Mouse (Mus musculus) olfactory bulb, adult 2 months (tissue): ENCODE results near the gene Otop3. TPM values are rescaled to one million over a fixed set of nuclear protein-coding genes. Genes with fewer than 3 reads are reported as not detected.

Experiments
- H3K27ac ChIP-seq: fragments of 200-500 bp; 2 replicates; pipeline ENCODE4 v1.5.1; 2012; ENCODE audit warnings: low read depth, low read length; ENCODE audit not compliant: insufficient read depth
- H3K4me1 ChIP-seq: fragments of 200-500 bp; 2 replicates; pipeline ENCODE4 v1.6.1; 2012; ENCODE audit warnings: low read length; ENCODE audit not compliant: control insufficient read depth, insufficient read depth
- H3K4me3 ChIP-seq: fragments of 200-500 bp; 2 replicates; pipeline ENCODE4 v1.5.1; 2012; ENCODE audit warnings: mild to moderate bottlenecking, low read depth, low read length, moderate library complexity; ENCODE audit not compliant: insufficient read depth
- CTCF ChIP-seq: fragments of 200-500 bp; IDR thresholded peaks from 2 replicates; pipeline ENCODE4 v1.5.1; 2012; ENCODE audit warnings: low read depth, mild to moderate bottlenecking, low read length, moderate library complexity; ENCODE audit not compliant: insufficient read depth
- POLR2A ChIP-seq: fragments of 200-500 bp; IDR thresholded peaks from 2 replicates; pipeline ENCODE4 v1.6.1; 2012; ENCODE audit warnings: mild to moderate bottlenecking, low read depth, low read length, moderate library complexity; ENCODE audit not compliant: insufficient read depth
- WGBS: fragments of 180-500 bp; shearing (Covaris S2); methylation state at CpG from one replicate; pipeline ENCODE4 v1.1.7; 2018; 5-methylcytosine and 5-hydroxymethylcytosine counted together
- polyA plus RNA-seq: library from polyadenylated mRNA; stranded (reverse); fragments of >200 nt; gene quantifications from 2 replicates; pipeline ENCODE4 v1.2.4, GENCODE M21; 2012; ENCODE audit warnings: low replicate concordance; ENCODE audit not compliant: missing spikeins, insufficient read depth, insufficient read length

Otop3 gene
- polyA plus RNA-seq, 1 experiment, result not detected

DNA sequence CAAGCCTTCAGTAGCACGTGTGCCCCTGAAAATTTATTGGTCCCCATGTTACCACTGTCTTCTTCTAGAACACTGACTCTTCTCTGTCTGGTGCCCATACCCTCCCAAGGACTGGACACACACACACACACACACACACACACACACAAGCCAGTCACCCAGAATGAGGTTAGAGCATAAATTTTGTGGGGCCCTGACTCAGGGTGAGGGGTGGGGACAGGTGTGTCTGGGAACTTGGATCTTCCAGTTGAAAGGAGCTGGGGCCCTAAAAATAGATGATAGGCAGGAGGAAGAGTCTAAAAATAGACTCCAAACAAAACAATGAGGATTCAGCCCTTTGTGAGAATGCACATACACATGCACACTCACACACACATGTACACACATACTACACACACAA lies 25.8 kb upstream of the Otop3 start:
- Histone ChIP-seq H3K27ac (no peak overlapping the region), H3K4me1 (peaks cover 6% of the 10 kb centered on the region; the same call in 1 of the 2 replicates), H3K4me3 (no peak overlapping the region)
- WGBS, result 90% methylated on average over 1 of the region's 1 CpGs
- TF ChIP-seq POLR2A (no peak), CTCF (no peak)

DNA sequence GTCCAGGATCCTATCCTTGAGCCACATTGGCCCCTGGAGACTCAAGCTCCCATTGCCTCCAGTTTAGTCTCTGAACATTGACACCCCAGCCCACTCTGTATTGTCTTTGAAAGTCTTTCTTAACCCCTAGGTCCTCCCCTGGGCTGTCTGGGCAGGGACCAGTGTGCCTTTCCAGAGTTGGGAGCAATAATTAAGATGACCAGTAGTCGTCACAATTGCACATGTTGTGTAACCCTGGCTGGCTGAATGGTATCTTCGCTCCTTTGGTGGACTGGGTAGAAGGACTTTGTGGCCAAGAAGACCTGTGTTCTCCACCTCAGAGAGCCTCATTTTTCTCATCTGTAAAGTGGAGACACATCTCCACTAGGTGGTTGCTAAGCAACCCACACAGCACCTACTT lies 20.3 kb upstream of the Otop3 start:
- WGBS, result 53% methylated on average over 2 of the region's 2 CpGs
- TF ChIP-seq CTCF (no peak), POLR2A (no peak)
- Histone ChIP-seq H3K4me1 (peaks cover 13% of the 10 kb centered on the region), H3K27ac (no peak overlapping the region), H3K4me3 (no peak overlapping the region)

DNA sequence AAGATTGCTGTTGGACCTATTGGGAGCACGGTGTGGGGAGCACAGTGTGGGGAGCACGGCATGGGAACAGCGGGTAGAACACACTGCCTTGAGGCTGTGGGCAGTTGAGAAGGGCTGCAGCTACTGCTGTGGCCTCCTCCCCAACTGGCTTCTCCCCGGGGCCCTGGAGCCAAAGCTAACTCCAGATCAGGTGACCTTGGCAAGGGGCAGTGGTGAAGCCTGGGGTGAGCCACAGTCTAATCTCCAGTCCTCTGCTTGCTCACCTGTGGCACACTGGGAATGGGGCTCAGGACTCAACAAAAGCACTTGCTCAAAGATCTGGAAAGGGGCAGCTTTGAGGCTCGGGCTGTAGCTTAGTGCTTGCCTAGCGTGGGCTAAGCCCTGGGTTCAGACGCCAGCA lies 17.3 kb upstream of the Otop3 start:
- Histone ChIP-seq H3K27ac (no peak overlapping the region), H3K4me3 (no peak overlapping the region), H3K4me1 (peaks cover 19% of the 10 kb centered on the region)
- TF ChIP-seq CTCF (no peak), POLR2A (no peak)
- 72% methylated on average over 7 of the region's 7 CpGs for WGBS

DNA sequence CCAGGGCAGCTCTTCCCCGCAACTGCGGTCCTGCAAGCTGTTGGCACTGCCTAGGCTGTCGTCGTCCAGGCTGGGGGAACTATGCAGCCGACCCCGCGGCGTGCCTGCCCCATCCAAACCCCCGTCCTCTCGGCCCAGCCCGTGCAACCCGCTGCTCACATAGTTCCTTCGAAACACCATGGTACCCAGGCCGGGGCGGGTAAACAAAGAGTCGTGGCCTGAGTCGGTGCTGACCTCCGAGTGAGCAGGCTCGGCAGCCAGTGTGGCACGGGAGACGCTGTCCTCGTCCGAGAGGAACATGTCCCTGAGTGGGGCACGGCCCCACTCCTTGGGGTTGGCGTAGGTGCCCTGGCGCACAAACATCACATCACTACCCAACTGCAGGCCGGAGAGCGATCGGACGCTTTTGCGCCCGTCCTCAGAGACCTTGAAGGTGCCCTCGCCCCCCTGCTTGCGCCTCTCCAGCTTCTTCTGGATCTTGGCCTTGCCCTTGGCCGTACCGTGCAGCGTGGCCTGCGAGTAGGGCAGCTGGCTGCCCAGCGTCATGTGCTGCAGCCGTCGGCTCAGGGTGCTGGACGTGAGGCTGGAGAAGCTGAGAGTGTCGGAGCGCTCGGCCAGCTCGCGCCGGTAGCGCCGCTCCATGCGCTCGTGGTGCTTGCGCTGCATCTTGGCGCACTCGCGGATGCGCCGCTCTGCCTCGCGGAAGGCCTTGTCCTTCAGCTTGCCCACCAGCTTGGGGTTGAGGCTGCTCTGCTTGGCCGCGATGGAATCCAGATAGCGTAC lies 16.1 kb upstream of the Otop3 start:
- WGBS, result 15% methylated on average over 63 of the region's 63 CpGs

DNA sequence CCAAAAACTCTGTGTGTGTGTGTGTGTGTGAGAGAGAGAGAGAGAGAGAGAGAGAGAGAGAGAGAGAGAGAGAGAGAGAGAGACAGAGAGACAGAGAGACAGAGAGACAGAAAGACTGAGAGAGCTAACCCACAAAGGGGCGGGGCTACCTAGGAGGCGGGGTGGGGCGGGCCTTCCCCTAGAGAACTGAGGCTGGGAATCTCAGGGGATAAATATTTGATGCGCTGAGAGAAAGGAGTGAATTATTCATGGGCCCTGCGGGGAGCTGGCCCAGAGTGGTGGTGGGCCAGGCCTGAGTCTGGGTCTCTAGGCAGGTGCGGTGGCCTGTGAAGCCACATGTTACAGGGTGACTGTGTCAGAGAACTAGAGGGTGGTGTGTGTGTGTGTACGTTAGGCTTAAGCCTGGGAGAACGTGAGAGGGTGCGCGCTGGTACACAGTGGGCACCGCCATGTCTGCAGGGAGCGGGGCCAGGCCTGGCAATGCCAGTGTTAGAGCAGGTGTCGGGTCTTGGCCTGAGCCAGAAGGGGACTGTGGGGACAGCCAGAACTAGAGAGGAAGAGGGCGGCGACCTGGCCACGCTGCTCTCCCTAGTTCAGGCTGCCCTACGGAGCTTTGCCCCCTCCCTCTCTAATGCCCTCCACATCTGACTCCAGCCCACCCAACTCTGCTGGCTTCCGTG lies 14.7 kb upstream of the Otop3 start:
- no peak for TF ChIP-seq POLR2A
- TF ChIP-seq CTCF, result no peak
- Histone ChIP-seq H3K4me1 (peaks cover 27% of the 10 kb centered on the region), H3K4me3 (no peak overlapping the region), H3K27ac (no peak overlapping the region)
- WGBS, result 50% methylated on average over 18 of the region's 18 CpGs

More for the DNA sequence above, 16.1 kb upstream of the Otop3 start:
- Histone ChIP-seq H3K27ac (no peak overlapping the region), H3K4me3 (peak overlapping the region; percentile 10; the same call in 1 of the 2 replicates), H3K4me1 (peaks cover 25% of the 10 kb centered on the region)
- TF ChIP-seq POLR2A (no peak), CTCF (no peak)

DNA sequence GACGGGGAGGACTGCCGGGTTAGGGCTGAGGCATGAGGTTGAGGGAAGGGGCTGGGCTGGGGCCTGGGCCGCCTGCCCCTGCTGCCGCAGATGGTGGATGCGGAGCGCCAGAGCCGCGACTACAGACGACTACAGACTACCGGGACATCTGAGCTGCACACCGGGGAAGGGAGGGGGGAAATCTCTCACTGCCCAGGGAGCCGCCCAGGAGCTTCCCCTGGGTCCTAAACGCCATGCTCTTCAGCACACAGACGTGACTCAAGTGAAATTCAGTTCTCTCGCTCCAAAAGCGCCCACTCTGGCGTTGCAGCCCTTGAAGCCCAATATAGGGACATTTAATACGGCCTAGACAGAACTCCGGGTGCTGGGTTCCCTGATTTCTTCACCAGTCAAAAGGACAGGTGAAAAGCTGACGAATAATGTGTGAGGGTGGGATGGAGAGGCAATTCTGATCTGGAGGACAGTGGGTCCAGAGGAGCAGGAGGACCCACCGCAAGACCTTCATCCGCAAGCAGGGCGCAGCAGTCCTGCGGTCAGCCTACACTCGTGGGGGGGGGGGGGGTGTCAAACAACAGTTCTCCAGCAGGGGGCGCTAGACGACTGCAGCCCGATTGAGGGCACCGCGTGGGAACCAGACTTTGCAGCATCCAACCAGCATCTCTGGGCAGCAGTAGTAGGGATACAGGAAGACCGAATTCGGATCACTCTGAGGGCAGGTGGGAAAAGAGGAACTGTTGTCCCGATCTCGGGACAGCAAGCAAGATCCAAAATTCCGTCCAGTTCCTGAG lies 12.4 kb upstream of the Otop3 start, which contains the start of gene Ush1g:
Gene Ush1g, minus strand, starts transcription at position 136 of the 788 bp plus-strand sequence.
- H3K4me3 ChIP-seq, result peak within 1 kb of the TSS; percentile 10; the same call in 1 of the 2 replicates
- 6% methylated on average over 35 of the region's 35 CpGs for WGBS

DNA sequence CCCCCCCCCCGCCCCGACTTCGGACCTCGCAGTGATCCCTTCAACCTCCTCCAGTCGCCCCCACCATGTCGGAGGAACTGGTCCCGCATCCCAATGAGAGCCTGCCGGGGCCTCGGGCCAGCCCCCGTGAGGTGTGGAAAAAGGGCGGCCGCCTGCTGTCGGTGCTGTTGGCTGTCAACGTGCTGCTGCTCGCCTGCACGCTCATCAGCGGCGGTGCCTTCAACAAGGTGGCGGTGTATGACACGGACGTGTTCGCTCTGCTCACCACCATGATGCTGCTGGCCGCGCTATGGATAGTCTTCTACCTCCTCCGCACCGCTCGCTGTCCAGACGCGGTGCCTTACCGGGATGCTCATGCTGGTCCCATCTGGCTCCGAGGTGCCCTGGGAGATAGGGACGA lies 11.2 kb upstream of the Otop3 start:
- H3K4me1 ChIP-seq, result peaks cover 25% of the 10 kb centered on the region
- TF ChIP-seq POLR2A (no peak), CTCF (no peak)
- H3K4me3 ChIP-seq, result no peak overlapping the region
- H3K27ac ChIP-seq, result no peak overlapping the region
- 18% methylated on average over 32 of the region's 32 CpGs for WGBS

More for the DNA sequence above, 12.4 kb upstream of the Otop3 start, which contains the start of gene Ush1g:
- Histone ChIP-seq H3K27ac (no peak within 1 kb of the TSS), H3K4me1 (peaks cover 32% of the 10 kb centered on the region)
- TF ChIP-seq POLR2A (no peak), CTCF (peak; percentile 88)

DNA sequence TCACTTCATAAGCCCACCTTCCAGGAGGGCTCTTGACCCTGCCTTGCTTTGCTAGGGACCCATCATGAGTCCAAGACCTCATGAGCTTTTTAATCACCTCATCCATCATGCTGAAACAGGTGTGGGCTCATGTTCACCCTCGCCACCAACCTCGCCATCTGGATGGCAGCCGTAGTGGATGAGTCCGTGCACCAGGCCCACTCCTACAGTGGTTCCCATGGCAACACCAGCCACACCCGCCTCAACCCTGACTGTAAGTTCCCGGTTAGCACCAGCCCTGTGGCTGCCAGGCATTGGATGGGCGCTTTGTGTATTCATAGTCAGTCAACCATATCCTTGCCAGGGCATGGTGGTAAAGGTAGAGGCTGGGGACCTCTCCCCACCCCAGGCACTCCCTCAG lies 7.8 kb upstream of the Otop3 start:
- TF ChIP-seq POLR2A (no peak), CTCF (no peak)
- 63% methylated on average over 7 of the region's 7 CpGs for WGBS
- no peak overlapping the region for H3K4me3 ChIP-seq

DNA sequence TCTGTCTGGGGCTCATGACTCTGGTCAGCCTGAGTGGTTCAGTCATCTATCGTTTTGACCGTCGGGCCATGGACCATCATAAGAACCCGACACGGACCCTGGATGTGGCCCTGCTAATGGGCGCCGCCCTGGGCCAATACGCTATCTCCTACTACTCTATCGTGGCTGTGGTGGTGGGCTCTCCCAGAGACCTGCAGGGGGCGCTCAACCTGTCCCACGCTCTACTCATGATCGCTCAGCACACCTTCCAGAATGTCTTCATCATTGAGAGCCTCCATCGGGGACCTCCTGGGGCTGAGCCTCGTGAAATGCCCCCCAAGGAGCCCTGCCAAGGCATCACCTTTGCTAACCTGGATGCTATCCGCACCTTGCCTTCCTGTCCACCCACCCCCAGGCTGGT lies 5.2 kb upstream of the Otop3 start:
- Histone ChIP-seq H3K4me3 (no peak overlapping the region), H3K4me1 (peaks cover 6% of the 10 kb centered on the region), H3K27ac (no peak overlapping the region)
- TF ChIP-seq CTCF, result 0 out of 2 replicates have a peak, but pooled peaks have one; percentile 12
- TF ChIP-seq POLR2A, result no peak
- WGBS, result 74% methylated on average over 15 of the region's 15 CpGs

More for the DNA sequence above, 7.8 kb upstream of the Otop3 start:
- H3K4me1 ChIP-seq, result peaks cover 17% of the 10 kb centered on the region
- no peak overlapping the region for H3K27ac ChIP-seq
